Mouse (Mus musculus): ENCODE results near the gene Gm20388.

- TF ChIP-seq POLR2A (IDR thresholded peaks at IDR 0.05; ENCODE audit: insufficient read depth, low read depth, low read length): no peak
- TF ChIP-seq CTCF (IDR thresholded peaks at IDR 0.05; ENCODE audit: insufficient read depth, low read depth, low read length): no peak
These were observed 1210.1 kb downstream of the Gm20388 start for GRCm38 (mm10) chr8:121120456-121121419.

Measured in olfactory bulb, adult 2 months (tissue).